Mouse (Mus musculus) lung, postnatal 0 days (tissue): ENCODE measurements around the gene Pik3r5.

ENCODE experiments used
- CTCF ChIP-seq: IDR thresholded peaks from 2 replicates; pipeline ENCODE4 v1.5.1; 2016; ENCODE audit warnings: antibody characterized with exemption, mild to moderate bottlenecking
- EP300 ChIP-seq: IDR thresholded peaks from 2 replicates; pipeline ENCODE4 v1.6.1; 2016; ENCODE audit warnings: antibody characterized with exemption, mild to moderate bottlenecking, control low read depth

GRCm38 (mm10) chr11:68435601-68436000 is 3.7 kb downstream of the Pik3r5 start:
- TF ChIP-seq CTCF (no peak), EP300 (no peak)
